Mouse (Mus musculus): ENCODE results near the gene Ube2h. TPM values are rescaled to one million over a fixed set of nuclear protein-coding genes. Genes with fewer than 3 reads are reported as not detected.
A peak's percentile ranks its signal among the peaks of the same experiment; 100 is the strongest.
"Not testable (repeated sequence)": the region's sequence is repeated elsewhere in the genome, so short reads cannot be mapped to it uniquely, and the experiment has no call there.

Gene Ube2h
- polyA plus RNA-seq, 1 experiment from 2014 or later = 35.4 TPM

- WGBS = 81% methylated on average over 5 of the region's 5 CpGs
- Histone ChIP-seq H3K4me1 (peaks cover 7% of the 10 kb centered on the region), H3K27me3 (replicated peaks; ENCODE audit: low read depth, poor library complexity, severe bottlenecking) (no peaks in the 10 kb centered on the region), H3K9me3 (no peaks in the 10 kb centered on the region), H3K4me3 (no peak overlapping the region), H3K27ac (replicated peaks) (no peak overlapping the region), H3K36me3 (replicated peaks) (no peaks in the 10 kb centered on the region)
- DNase-seq (ENCODE audit: low spot score) = no peak
These were observed 14.9 kb upstream of the Ube2h start for GRCm38 (mm10) chr6:30319216-30319615.

- Histone ChIP-seq H3K9me3 (peaks cover 6% of the 10 kb centered on the region; the same call in 1 of the 2 replicates), H3K4me1 (peaks cover 10% of the 10 kb centered on the region), H3K36me3 (replicated peaks) (no peaks in the 10 kb centered on the region), H3K4me3 (no peak overlapping the region), H3K27ac (replicated peaks) (no peak overlapping the region), H3K27me3 (replicated peaks; ENCODE audit: low read depth, poor library complexity, severe bottlenecking) (no peaks in the 10 kb centered on the region)
- DNase-seq (ENCODE audit: low spot score) = no peak
- 74% methylated on average over 1 of the region's 1 CpGs for whole genome bisulfite sequencing
These were observed 7.7 kb upstream of the Ube2h start for GRCm38 (mm10) chr6:30312006-30312405.

GRCm38 (mm10) chr6:30308751-30309150 is 4.4 kb upstream of the Ube2h start:
- H3K36me3 ChIP-seq (replicated peaks) = no peaks in the 10 kb centered on the region
- 39% methylated on average over 4 of the region's 4 CpGs for WGBS
- peaks cover 17% of the 10 kb centered on the region for H3K4me1 ChIP-seq
- H3K4me3 ChIP-seq = no peak overlapping the region
- H3K27me3 ChIP-seq (replicated peaks; ENCODE audit: low read depth, poor library complexity, severe bottlenecking) = no peaks in the 10 kb centered on the region
- peaks cover 6% of the 10 kb centered on the region; the same call in 1 of the 2 replicates for H3K9me3 ChIP-seq
- H3K27ac ChIP-seq (replicated peaks) = 0 out of 2 replicates have a peak overlapping the region, but pooled peaks have one; percentile 16
- peak; percentile 17 for DNase-seq (ENCODE audit: low spot score)

- no peak for DNase-seq (ENCODE audit: low spot score)
- H3K4me1 ChIP-seq = peaks cover 26% of the 10 kb centered on the region
- H3K27ac ChIP-seq (replicated peaks) = peak overlapping the region; percentile 20
- 63% methylated on average over 9 of the region's 9 CpGs for WGBS
- no peaks in the 10 kb centered on the region for H3K27me3 ChIP-seq (replicated peaks; ENCODE audit: low read depth, poor library complexity, severe bottlenecking)
- H3K4me3 ChIP-seq = no peak overlapping the region
- H3K36me3 ChIP-seq (replicated peaks) = no peaks in the 10 kb centered on the region
- H3K9me3 ChIP-seq = no peaks in the 10 kb centered on the region
These were observed 3.4 kb upstream of the Ube2h start for GRCm38 (mm10) chr6:30307691-30308090.

GRCm38 (mm10) chr6:30303771-30304398 is 454 bp downstream of the Ube2h start:
- not testable (repeated sequence) for H3K36me3 ChIP-seq (replicated peaks); H3K27me3 ChIP-seq (replicated peaks; ENCODE audit: low read depth, poor library complexity, severe bottlenecking); H3K9me3 ChIP-seq
- Histone ChIP-seq H3K27ac (replicated peaks) (peak overlapping the region; percentile 92), H3K4me3 (peak overlapping the region; percentile 89), H3K4me1 (peaks cover 57% of the 10 kb centered on the region)
- peak; percentile 58 for DNase-seq (ENCODE audit: low spot score)
- WGBS = under 1% methylated on average over 56 of the region's 66 CpGs

GRCm38 (mm10) chr6:30302781-30303631 is 1.3 kb downstream of the Ube2h start:
- Histone ChIP-seq H3K9me3 (no peaks in the 10 kb centered on the region), H3K27ac (replicated peaks) (peak overlapping the region; percentile 92), H3K4me1 (peaks cover 48% of the 10 kb centered on the region), H3K36me3 (replicated peaks) (peaks cover 5% of the 10 kb centered on the region), H3K4me3 (peak overlapping the region; percentile 89), H3K27me3 (replicated peaks; ENCODE audit: low read depth, poor library complexity, severe bottlenecking) (no peaks in the 10 kb centered on the region)
- peak; percentile 60 for DNase-seq (ENCODE audit: low spot score)
- WGBS = under 1% methylated on average over 11 of the region's 11 CpGs

GRCm38 (mm10) chr6:30302156-30302555 is 2.2 kb downstream of the Ube2h start:
- WGBS = 8% methylated on average over 4 of the region's 4 CpGs
- Histone ChIP-seq H3K27me3 (replicated peaks; ENCODE audit: low read depth, poor library complexity, severe bottlenecking) (no peaks in the 10 kb centered on the region), H3K36me3 (replicated peaks) (peaks cover 14% of the 10 kb centered on the region), H3K4me1 (peaks cover 47% of the 10 kb centered on the region), H3K27ac (replicated peaks) (peak overlapping the region; percentile 85), H3K9me3 (no peaks in the 10 kb centered on the region), H3K4me3 (peak overlapping the region; percentile 89)
- DNase-seq (ENCODE audit: low spot score) = no peak

GRCm38 (mm10) chr6:30300901-30301300 is 3.4 kb downstream of the Ube2h start:
- H3K36me3 ChIP-seq (replicated peaks) = peaks cover 25% of the 10 kb centered on the region
- WGBS = 3% methylated on average over 7 of the region's 7 CpGs
- H3K27me3 ChIP-seq (replicated peaks; ENCODE audit: low read depth, poor library complexity, severe bottlenecking) = no peaks in the 10 kb centered on the region
- H3K9me3 ChIP-seq = no peaks in the 10 kb centered on the region
- H3K4me3 ChIP-seq = peak overlapping the region; percentile 89
- H3K27ac ChIP-seq (replicated peaks) = peak overlapping the region; percentile 85
- H3K4me1 ChIP-seq = peaks cover 47% of the 10 kb centered on the region
- peak; percentile 25 for DNase-seq (ENCODE audit: low spot score)

GRCm38 (mm10) chr6:30300372-30300771 is 4.0 kb downstream of the Ube2h start:
- DNase-seq (ENCODE audit: low spot score) = peak; percentile 86
- H3K9me3 ChIP-seq = no peaks in the 10 kb centered on the region
- H3K4me3 ChIP-seq = peak overlapping the region; percentile 89
- H3K4me1 ChIP-seq = peaks cover 47% of the 10 kb centered on the region
- H3K27me3 ChIP-seq (replicated peaks; ENCODE audit: low read depth, poor library complexity, severe bottlenecking) = no peaks in the 10 kb centered on the region
- H3K36me3 ChIP-seq (replicated peaks) = peaks cover 30% of the 10 kb centered on the region
- H3K27ac ChIP-seq (replicated peaks) = peak overlapping the region; percentile 85
- WGBS = under 1% methylated on average over 5 of the region's 5 CpGs

- H3K27me3 ChIP-seq (replicated peaks; ENCODE audit: low read depth, poor library complexity, severe bottlenecking) = no peaks in the 10 kb centered on the region
These were observed 4.7 kb downstream of the Ube2h start for GRCm38 (mm10) chr6:30299683-30300082.

GRCm38 (mm10) chr6:30299116-30299515 is 5.2 kb downstream of the Ube2h start:
- DNase-seq (ENCODE audit: low spot score) = no peak
- peaks cover 41% of the 10 kb centered on the region for H3K4me1 ChIP-seq
- H3K36me3 ChIP-seq (replicated peaks) = peaks cover 43% of the 10 kb centered on the region
- no peaks in the 10 kb centered on the region for H3K27me3 ChIP-seq (replicated peaks; ENCODE audit: low read depth, poor library complexity, severe bottlenecking)
- no peak overlapping the region for H3K27ac ChIP-seq (replicated peaks)
- WGBS = 69% methylated on average over 1 of the region's 1 CpGs
- H3K9me3 ChIP-seq = no peaks in the 10 kb centered on the region
- H3K4me3 ChIP-seq = no peak overlapping the region

More at GRCm38 (mm10) chr6:30299683-30300082, 4.7 kb downstream of the Ube2h start:
- peaks cover 37% of the 10 kb centered on the region for H3K36me3 ChIP-seq (replicated peaks)
- peaks cover 42% of the 10 kb centered on the region for H3K4me1 ChIP-seq
- H3K9me3 ChIP-seq = no peaks in the 10 kb centered on the region
- WGBS = 84% methylated on average over 5 of the region's 5 CpGs
- no peak overlapping the region for H3K27ac ChIP-seq (replicated peaks)
- DNase-seq (ENCODE audit: low spot score) = no peak
- H3K4me3 ChIP-seq = peak overlapping the region; percentile 89; the same call in 1 of the 2 replicates

GRCm38 (mm10) chr6:30292579-30292978 is 11.8 kb downstream of the Ube2h start:
- Histone ChIP-seq H3K36me3 (replicated peaks) (peaks cover 82% of the 10 kb centered on the region), H3K9me3 (no peaks in the 10 kb centered on the region), H3K27me3 (replicated peaks; ENCODE audit: low read depth, poor library complexity, severe bottlenecking) (no peaks in the 10 kb centered on the region), H3K4me1 (no peaks in the 10 kb centered on the region), H3K27ac (replicated peaks) (no peak overlapping the region), H3K4me3 (no peak overlapping the region)
- no peak for DNase-seq (ENCODE audit: low spot score)
- 87% methylated on average over 2 of the region's 2 CpGs for WGBS

- H3K4me3 ChIP-seq = no peak overlapping the region
- WGBS = 92% methylated on average over 6 of the region's 6 CpGs
- H3K27ac ChIP-seq (replicated peaks) = no peak overlapping the region
- no peaks in the 10 kb centered on the region for H3K27me3 ChIP-seq (replicated peaks; ENCODE audit: low read depth, poor library complexity, severe bottlenecking)
- no peaks in the 10 kb centered on the region for H3K4me1 ChIP-seq
- H3K9me3 ChIP-seq = no peaks in the 10 kb centered on the region
- H3K36me3 ChIP-seq (replicated peaks) = peaks cover 83% of the 10 kb centered on the region
- no peak for DNase-seq (ENCODE audit: low spot score)
These were observed 16.4 kb downstream of the Ube2h start for GRCm38 (mm10) chr6:30287958-30288357.
